Mouse (Mus musculus) liver, embryonic 13.5 days (tissue): ENCODE measurements at regions not wholly inside any gene's neighbourhood (a gene's known extent, or its start where the extent isn't known, plus 50 kb on each side); places are given as distances from the start of the nearest gene placed in this dataset.

ENCODE experiments used
- ATAC-seq: fragments of 200-750 bp; cut with Nextera tagmentation; 2 replicates; pipeline ENCODE4 v1.8.0; 2017; ENCODE audit warnings: low read depth, mild to moderate bottlenecking, moderate number of reproducible peaks, moderate library complexity
- DNase-seq: peaks from one replicate; pipeline ENCODE4 v3.0.0; 2022
- H3K27ac ChIP-seq: fragments of 300-500 bp; sonication (generic); 2 replicates; pipeline ENCODE4 v1.5.1; 2015; ENCODE audit warnings: moderate library complexity, mild to moderate bottlenecking, inconsistent platforms
- H3K27me3 ChIP-seq: fragments of 300-500 bp; sonication (generic); 2 replicates; pipeline ENCODE4 v1.6.1; 2015; ENCODE audit warnings: mild to moderate bottlenecking, inconsistent platforms
- H3K36me3 ChIP-seq: fragments of 300-500 bp; sonication (generic); 2 replicates; pipeline ENCODE4 v1.6.1; 2015; ENCODE audit warnings: mild to moderate bottlenecking, inconsistent platforms
- H3K4me1 ChIP-seq: fragments of 300-500 bp; sonication (generic); replicated peaks from 2 replicates; pipeline ENCODE4 v1.6.1; 2015; ENCODE audit warnings: inconsistent platforms
- H3K4me2 ChIP-seq: fragments of 300-500 bp; sonication (generic); 2 replicates; pipeline ENCODE4 v1.6.1; 2015; ENCODE audit warnings: inconsistent platforms, mild to moderate bottlenecking, moderate library complexity
- H3K4me3 ChIP-seq: fragments of 300-500 bp; sonication (generic); replicated peaks from 2 replicates; pipeline ENCODE4 v1.5.1; 2015; ENCODE audit warnings: mild to moderate bottlenecking, inconsistent platforms
- H3K9ac ChIP-seq: fragments of 300-500 bp; sonication (generic); 2 replicates; pipeline ENCODE4 v1.6.1; 2015; ENCODE audit warnings: mild to moderate bottlenecking, inconsistent platforms
- H3K9me3 ChIP-seq: fragments of 300-500 bp; sonication (generic); replicated peaks from 2 replicates; pipeline ENCODE4 v1.6.1; 2016; ENCODE audit warnings: inconsistent platforms
- WGBS: fragments of 180-500 bp; shearing (Covaris S2); methylation state at CpG from one replicate; pipeline ENCODE4 v1.1.7; 2015; ENCODE audit not compliant: insufficient replicate concordance; 5-methylcytosine and 5-hydroxymethylcytosine counted together

- Histone ChIP-seq H3K9me3 (no peaks in the 10 kb centered on the region), H3K27me3 (no peaks in the 10 kb centered on the region), H3K27ac (no peak overlapping the region), H3K9ac (no peak overlapping the region), H3K4me3 (no peak overlapping the region), H3K36me3 (no peaks in the 10 kb centered on the region), H3K4me2 (no peak overlapping the region), H3K4me1 (no peaks in the 10 kb centered on the region)
- 16% methylated on average over 2 of the region's 2 CpGs for WGBS
- DNase-seq (no peak), ATAC-seq (no peak)
Observed at GRCm38 (mm10) chr4:84060187-84060586, 534.8 kb downstream of the Ccdc171 start.

- Histone ChIP-seq H3K9me3 (no peaks in the 10 kb centered on the region), H3K9ac (no peak overlapping the region), H3K27ac (no peak overlapping the region), H3K4me2 (no peak overlapping the region), H3K4me1 (no peaks in the 10 kb centered on the region), H3K27me3 (no peaks in the 10 kb centered on the region), H3K4me3 (no peak overlapping the region), H3K36me3 (no peaks in the 10 kb centered on the region)
- 80% methylated on average over 5 of the region's 5 CpGs for WGBS
- no peak for DNase-seq
- ATAC-seq = no peak
Observed at GRCm38 (mm10) chr4:84063755-84064154, 538.4 kb downstream of the Ccdc171 start.

- Histone ChIP-seq H3K9ac (no peak overlapping the region), H3K27ac (no peak overlapping the region), H3K36me3 (no peaks in the 10 kb centered on the region), H3K27me3 (no peaks in the 10 kb centered on the region), H3K9me3 (no peaks in the 10 kb centered on the region), H3K4me2 (no peak overlapping the region), H3K4me3 (no peak overlapping the region), H3K4me1 (no peaks in the 10 kb centered on the region)
- ATAC-seq = no peak
- peak; percentile 9 for DNase-seq
- WGBS = 24% methylated on average over 15 of the region's 15 CpGs
Observed at GRCm38 (mm10) chr4:84064614-84065456, 539.5 kb downstream of the Ccdc171 start.

GRCm38 (mm10) chr4:84065457-84066124 is 540.2 kb downstream of the Ccdc171 start:
- ATAC-seq = no peak
- Histone ChIP-seq H3K4me2 (no peak overlapping the region), H3K4me1 (no peaks in the 10 kb centered on the region), H3K9ac (no peak overlapping the region), H3K4me3 (no peak overlapping the region), H3K36me3 (no peaks in the 10 kb centered on the region), H3K9me3 (no peaks in the 10 kb centered on the region), H3K27ac (no peak overlapping the region), H3K27me3 (no peaks in the 10 kb centered on the region)
- WGBS = 42% methylated on average over 12 of the region's 12 CpGs
- DNase-seq = no peak

DNA sequence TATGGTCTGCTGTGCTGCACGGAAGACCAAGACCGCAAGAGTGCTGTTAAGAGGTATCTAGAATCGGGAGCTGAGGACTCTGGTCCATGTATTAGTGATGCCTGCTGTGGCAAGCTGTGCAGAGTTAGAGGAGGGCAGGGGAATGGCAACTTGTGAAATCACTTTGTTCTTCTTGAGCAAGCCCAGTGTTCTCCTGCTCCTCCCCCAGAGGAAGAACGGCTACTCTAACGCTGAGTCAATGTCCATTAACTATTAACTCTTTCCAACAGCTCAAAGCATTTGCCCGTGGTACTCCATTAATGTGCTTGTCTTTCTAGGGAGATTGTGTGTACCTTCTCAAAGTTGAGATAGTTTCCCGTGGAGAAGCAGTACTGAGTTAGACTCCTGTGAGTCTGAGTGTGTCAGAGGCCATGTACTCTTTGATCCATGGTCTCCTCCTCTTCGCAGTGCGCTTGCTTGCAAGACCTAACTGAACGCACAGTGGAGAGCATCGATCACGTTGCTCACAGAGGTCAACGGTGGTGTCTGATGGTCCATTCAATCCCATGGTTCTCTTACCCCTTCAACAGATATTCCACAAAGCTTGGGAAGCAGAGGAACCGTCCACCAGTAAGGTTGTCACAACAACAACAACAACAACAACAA is 542.7 kb downstream of the Ccdc171 start:
- 62% methylated on average over 14 of the region's 14 CpGs for WGBS
- no peaks in the 10 kb centered on the region for H3K27me3 ChIP-seq
- H3K9me3 ChIP-seq = no peaks in the 10 kb centered on the region
- H3K4me3 ChIP-seq = no peak overlapping the region
- no peak overlapping the region for H3K4me2 ChIP-seq
- no peak overlapping the region for H3K9ac ChIP-seq
- no peaks in the 10 kb centered on the region for H3K36me3 ChIP-seq
- no peaks in the 10 kb centered on the region for H3K4me1 ChIP-seq
- peak; percentile 31; the same call in 1 of the 2 replicates for ATAC-seq
- no peak for DNase-seq
- no peak overlapping the region for H3K27ac ChIP-seq

GRCm38 (mm10) chr4:84068947-84069663 is 543.8 kb downstream of the Ccdc171 start:
- Histone ChIP-seq H3K27me3 (no peaks in the 10 kb centered on the region), H3K4me1 (no peaks in the 10 kb centered on the region), H3K36me3 (no peaks in the 10 kb centered on the region), H3K4me3 (no peak overlapping the region), H3K4me2 (no peak overlapping the region), H3K9me3 (no peaks in the 10 kb centered on the region), H3K9ac (no peak overlapping the region), H3K27ac (no peak overlapping the region)
- DNase-seq (no peak), ATAC-seq (no peak)
- 56% methylated on average over 11 of the region's 11 CpGs for WGBS

GRCm38 (mm10) chr4:84069681-84070080 is 544.3 kb downstream of the Ccdc171 start:
- no peak overlapping the region for H3K9ac ChIP-seq
- ATAC-seq = no peak
- WGBS = 65% methylated on average over 13 of the region's 13 CpGs
- H3K27ac ChIP-seq = no peak overlapping the region
- H3K4me2 ChIP-seq = no peak overlapping the region
- no peaks in the 10 kb centered on the region for H3K9me3 ChIP-seq
- no peak for DNase-seq
- H3K27me3 ChIP-seq = no peaks in the 10 kb centered on the region
- no peaks in the 10 kb centered on the region for H3K4me1 ChIP-seq
- no peak overlapping the region for H3K4me3 ChIP-seq
- H3K36me3 ChIP-seq = no peaks in the 10 kb centered on the region

DNA sequence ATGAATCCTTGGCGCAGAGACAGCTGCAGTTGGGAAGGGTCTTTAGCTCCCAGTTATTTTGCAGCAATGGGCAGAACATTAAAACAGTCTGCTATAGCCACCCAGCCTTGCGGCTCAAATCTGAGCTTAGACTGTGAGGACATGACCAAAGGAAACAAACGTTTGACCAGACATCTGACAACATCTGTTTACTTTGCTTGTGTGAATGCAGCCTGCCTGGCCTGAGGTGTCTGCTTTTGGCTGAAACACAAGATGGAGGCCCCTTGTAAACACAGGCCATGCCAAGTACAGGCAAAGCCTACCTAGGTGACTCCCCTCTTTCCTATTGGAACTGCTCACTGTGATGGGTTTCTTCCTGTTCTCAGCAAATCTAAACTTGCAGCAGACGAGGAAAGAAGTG is 544.7 kb downstream of the Ccdc171 start:
- no peak overlapping the region for H3K4me3 ChIP-seq
- no peaks in the 10 kb centered on the region for H3K9me3 ChIP-seq
- H3K36me3 ChIP-seq = no peaks in the 10 kb centered on the region
- 54% methylated on average over 4 of the region's 4 CpGs for WGBS
- no peaks in the 10 kb centered on the region for H3K27me3 ChIP-seq
- DNase-seq (no peak), ATAC-seq (no peak)
- H3K4me1 ChIP-seq = no peaks in the 10 kb centered on the region
- H3K9ac ChIP-seq = no peak overlapping the region
- no peak overlapping the region for H3K27ac ChIP-seq
- no peak overlapping the region for H3K4me2 ChIP-seq

- H3K36me3 ChIP-seq = no peaks in the 10 kb centered on the region
- H3K27me3 ChIP-seq = no peaks in the 10 kb centered on the region
- no peak for ATAC-seq
Observed at GRCm38 (mm10) chr4:84072096-84072495, 546.8 kb downstream of the Ccdc171 start.

GRCm38 (mm10) chr4:84076526-84076925 is 551.2 kb downstream of the Ccdc171 start:
- DNase-seq = no peak
- 59% methylated on average over 1 of the region's 1 CpGs for WGBS

More at GRCm38 (mm10) chr4:84072096-84072495, 546.8 kb downstream of the Ccdc171 start:
- 69% methylated on average over 5 of the region's 5 CpGs for WGBS
- no peak overlapping the region for H3K4me2 ChIP-seq
- H3K4me3 ChIP-seq = no peak overlapping the region
- no peak for DNase-seq
- H3K9me3 ChIP-seq = no peaks in the 10 kb centered on the region
- H3K4me1 ChIP-seq = no peaks in the 10 kb centered on the region
- H3K27ac ChIP-seq = no peak overlapping the region
- no peak overlapping the region for H3K9ac ChIP-seq

DNA sequence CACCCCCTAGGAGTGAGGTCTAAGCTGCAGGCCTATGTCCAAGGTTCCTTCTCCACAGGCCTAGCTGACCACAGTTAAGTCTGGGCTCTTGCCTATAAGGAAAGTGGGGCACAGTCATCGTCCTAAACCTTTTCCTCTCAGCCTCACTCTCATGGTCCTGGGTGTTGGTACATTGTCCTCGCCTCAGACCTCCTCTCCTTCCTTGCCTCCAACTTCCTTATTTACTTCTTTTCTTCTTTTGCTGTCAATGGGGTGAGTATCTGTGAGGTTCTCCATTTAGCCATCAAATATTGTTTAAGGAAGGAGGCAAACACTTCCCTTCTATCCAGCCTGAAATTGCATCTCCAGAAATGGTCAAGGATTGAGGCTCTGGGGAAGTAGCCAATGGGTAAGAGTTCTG is 554.2 kb downstream of the Ccdc171 start:
- DNase-seq (no peak), ATAC-seq (no peak)
- WGBS = 49% methylated on average over 2 of the region's 2 CpGs
- Histone ChIP-seq H3K4me3 (no peak overlapping the region), H3K4me1 (no peaks in the 10 kb centered on the region), H3K27me3 (no peaks in the 10 kb centered on the region), H3K9me3 (no peaks in the 10 kb centered on the region), H3K4me2 (no peak overlapping the region), H3K9ac (no peak overlapping the region), H3K27ac (no peak overlapping the region), H3K36me3 (no peaks in the 10 kb centered on the region)

More at GRCm38 (mm10) chr4:84076526-84076925, 551.2 kb downstream of the Ccdc171 start:
- Histone ChIP-seq H3K4me3 (no peak overlapping the region), H3K4me2 (no peak overlapping the region), H3K9ac (no peak overlapping the region), H3K4me1 (no peaks in the 10 kb centered on the region), H3K27ac (no peak overlapping the region), H3K9me3 (no peaks in the 10 kb centered on the region), H3K27me3 (no peaks in the 10 kb centered on the region), H3K36me3 (no peaks in the 10 kb centered on the region)
- ATAC-seq = no peak
